Mouse (Mus musculus): ENCODE measurements at regions not wholly inside any gene's neighbourhood (a gene's known extent, or its start where the extent isn't known, plus 50 kb on each side); places are given as distances from the start of the nearest gene placed in this dataset.

- TF ChIP-seq FLI1 (IDR thresholded peaks at IDR 0.05; ENCODE audit: low read length) (no peak), GATA1 (IDR thresholded peaks at IDR 0.05; ENCODE audit: borderline replicate concordance, low read length) (no peak)
These were observed 58.2 kb upstream of the Rgs1 start for GRCm38 (mm10) chr1:144307017-144307853.

All from megakaryocyte, embryonic 14.5 days (primary cell).